8 mouse cellular contexts compared by ENCODE assay signal in genomic region chr9:44335331-44336092, GRCm38 (mm10). TPM values are rescaled to one million over a fixed set of nuclear protein-coding genes. Genes with fewer than 3 reads are reported as not detected.
DNase-seq lines count a peak whose midpoint lies in the region; ATAC-seq lines count a peak whose summit lies in the region.

No protein-coding gene starts in this region.

- H3K4me1 ChIP-seq in kidney, embryonic 14.5 days (ENCODE audit: control insufficient read depth, insufficient read depth, low read length), result peaks cover 14% of the 10 kb centered on the region
- H3K4me1 ChIP-seq in embryonic facial prominence, embryonic 14.5 days (ENCODE audit: control insufficient read depth, insufficient read depth, low read length), result peaks cover 12% of the 10 kb centered on the region
- H3K4me1 ChIP-seq in hindbrain, embryonic 10.5 days (replicated peaks), result peaks cover 15% of the 10 kb centered on the region
- H3K4me1 ChIP-seq in liver, embryonic 13.5 days (replicated peaks), result peaks cover 52% of the 10 kb centered on the region
- H3K4me1 ChIP-seq in neural tube, embryonic 15.5 days, result peaks cover 24% of the 10 kb centered on the region

- peak overlapping the region; percentile 38 for H3K4me2 ChIP-seq in kidney, embryonic 14.5 days (replicated peaks; ENCODE audit: low read depth, low read length)
- peak overlapping the region; percentile 85 for H3K4me2 ChIP-seq in embryonic facial prominence, embryonic 14.5 days (ENCODE audit: low read depth, low read length)
- H3K4me2 ChIP-seq in liver, embryonic 13.5 days, result peak overlapping the region; percentile 78
- H3K4me2 ChIP-seq in neural tube, embryonic 15.5 days, result peak overlapping the region; percentile 87

- H3K9ac ChIP-seq in kidney, embryonic 14.5 days (ENCODE audit: low read depth, low read length), result peak overlapping the region; percentile 90
- H3K9ac ChIP-seq in embryonic facial prominence, embryonic 14.5 days (ENCODE audit: low read depth, low read length), result peak overlapping the region; percentile 96
- peak overlapping the region; percentile 97 for H3K9ac ChIP-seq in liver, embryonic 13.5 days
- H3K9ac ChIP-seq in neural tube, embryonic 15.5 days (replicated peaks), result peak overlapping the region; percentile 91

- H3K9me3 ChIP-seq in kidney, embryonic 14.5 days (ENCODE audit: control insufficient read depth, low read length), result no peaks in the 10 kb centered on the region
- H3K9me3 ChIP-seq in embryonic facial prominence, embryonic 14.5 days (ENCODE audit: control insufficient read depth, low read length), result no peaks in the 10 kb centered on the region
- peaks cover 11% of the 10 kb centered on the region for H3K9me3 ChIP-seq in hindbrain, embryonic 10.5 days
- H3K9me3 ChIP-seq in liver, embryonic 13.5 days (replicated peaks), result no peaks in the 10 kb centered on the region
- no peaks in the 10 kb centered on the region for H3K9me3 ChIP-seq in neural tube, embryonic 15.5 days (replicated peaks)

- 0% methylated on average over 48 of the region's 50 CpGs for WGBS in kidney, embryonic 14.5 days
- WGBS in embryonic facial prominence, embryonic 14.5 days, result under 1% methylated on average over 38 of the region's 50 CpGs
- WGBS in hindbrain, embryonic 10.5 days, result under 1% methylated on average over 50 of the region's 50 CpGs
- 0% methylated on average over 50 of the region's 50 CpGs for WGBS in liver, embryonic 13.5 days (ENCODE audit: insufficient replicate concordance)
- WGBS in neural tube, embryonic 15.5 days, result under 1% methylated on average over 48 of the region's 50 CpGs

- peak overlapping the region; percentile 88 for H3K27ac ChIP-seq in kidney, embryonic 14.5 days (ENCODE audit: low read depth, low read length)
- H3K27ac ChIP-seq in embryonic facial prominence, embryonic 14.5 days (replicated peaks; ENCODE audit: low read depth, low read length), result peak overlapping the region; percentile 94
- H3K27ac ChIP-seq in hindbrain, embryonic 10.5 days, result peak overlapping the region; percentile 99
- peak overlapping the region; percentile 99 for H3K27ac ChIP-seq in liver, embryonic 13.5 days
- H3K27ac ChIP-seq in neural tube, embryonic 15.5 days (replicated peaks), result peak overlapping the region; percentile 95

- H3K36me3 ChIP-seq in kidney, embryonic 14.5 days (ENCODE audit: control insufficient read depth, insufficient read depth, low read length), result peaks cover 64% of the 10 kb centered on the region
- H3K36me3 ChIP-seq in embryonic facial prominence, embryonic 14.5 days (ENCODE audit: control insufficient read depth, insufficient read depth, low read length), result peaks cover 63% of the 10 kb centered on the region
- peaks cover 77% of the 10 kb centered on the region for H3K36me3 ChIP-seq in hindbrain, embryonic 10.5 days
- H3K36me3 ChIP-seq in liver, embryonic 13.5 days, result peaks cover 88% of the 10 kb centered on the region
- H3K36me3 ChIP-seq in neural tube, embryonic 15.5 days, result peaks cover 40% of the 10 kb centered on the region

- H3K27me3 ChIP-seq in kidney, embryonic 14.5 days (ENCODE audit: control insufficient read depth, insufficient read depth, low read length), result no peaks in the 10 kb centered on the region
- H3K27me3 ChIP-seq in embryonic facial prominence, embryonic 14.5 days (replicated peaks; ENCODE audit: control insufficient read depth, insufficient read depth, low read length), result no peaks in the 10 kb centered on the region
- no peaks in the 10 kb centered on the region for H3K27me3 ChIP-seq in hindbrain, embryonic 10.5 days (ENCODE audit: insufficient read depth, poor library complexity, severe bottlenecking)
- no peaks in the 10 kb centered on the region for H3K27me3 ChIP-seq in liver, embryonic 13.5 days
- no peaks in the 10 kb centered on the region for H3K27me3 ChIP-seq in neural tube, embryonic 15.5 days (replicated peaks)

- ATAC-seq in kidney, embryonic 14.5 days (ENCODE audit: low FRiP score, low TSS enrichment), result peak; percentile 8
- no peak; the same call in 1 of the 2 replicates for ATAC-seq in embryonic facial prominence, embryonic 14.5 days (ENCODE audit: low read depth)
- peak; percentile 16 for ATAC-seq in liver, embryonic 13.5 days (ENCODE audit: low read depth)
- ATAC-seq in neural tube, embryonic 15.5 days (ENCODE audit: low FRiP score), result no peak; the same call in 1 of the 2 replicates

- H3K4me3 ChIP-seq in kidney, embryonic 14.5 days (ENCODE audit: low read length), result peak overlapping the region; percentile 66
- H3K4me3 ChIP-seq in embryonic facial prominence, embryonic 14.5 days (ENCODE audit: low read depth, low read length), result peak overlapping the region; percentile 90
- peak overlapping the region; percentile 99 for H3K4me3 ChIP-seq in hindbrain, embryonic 10.5 days
- peak overlapping the region; percentile 80 for H3K4me3 ChIP-seq in liver, embryonic 13.5 days (replicated peaks)
- peak overlapping the region; percentile 83 for H3K4me3 ChIP-seq in neural tube, embryonic 15.5 days (replicated peaks)

- DNase-seq in kidney, adult 11 months, result no peak
- peak; percentile 58 for DNase-seq in MN1 (ENCODE audit: low spot score)
- peak; percentile 22 for DNase-seq in embryonic facial prominence, embryonic 14.5 days (ENCODE audit: low spot score)
- DNase-seq in hindbrain, embryonic 10.5 days (ENCODE audit: low spot score), result peak; percentile 56
- DNase-seq in liver, embryonic 13.5 days, result peak; percentile 63
- no peak for DNase-seq in layer of hippocampus, postnatal 36 days

RNA-seq across cellular contexts. Expression of gene H2afx, which starts 1.0 kb away (rescaled TPM):
- polyA plus RNA-seq in kidney, embryonic 14.5 days (2014; fragmentation: Nextera tagmentation; extraction: Ambion mirVana), result 413 and 421 TPM in 2 replicates
- 202 and 227 TPM in 2 replicates for polyA plus RNA-seq in embryonic facial prominence, embryonic 14.5 days (2014; fragmentation: Nextera tagmentation; extraction: Ambion mirVana)
- polyA plus RNA-seq in hindbrain, embryonic 10.5 days (2016; fragmentation: Nextera tagmentation; extraction: Ambion mirVana), result 548 and 554 TPM in 2 replicates
- polyA plus RNA-seq in liver, embryonic 13.5 days (2015; fragmentation: Nextera tagmentation; extraction: Ambion mirVana), result 208 and 210 TPM in 2 replicates
- polyA plus RNA-seq in neural tube, embryonic 15.5 days (2015; fragmentation: Nextera tagmentation; extraction: Ambion mirVana), result 108 and 149 TPM in 2 replicates
- total RNA-seq in layer of hippocampus, postnatal 36 days (2021), result 10 to 100 TPM; 43.4 to 49.9 TPM

RNA-seq across cellular contexts. Expression of gene Hmbs, which starts 8.5 kb away (rescaled TPM):
- 123 and 136 TPM in 2 replicates for polyA plus RNA-seq in kidney, embryonic 14.5 days (2014; fragmentation: Nextera tagmentation; extraction: Ambion mirVana)
- polyA plus RNA-seq in embryonic facial prominence, embryonic 14.5 days (2014; fragmentation: Nextera tagmentation; extraction: Ambion mirVana), result 98.5 and 99.9 TPM in 2 replicates
- 155 and 184 TPM in 2 replicates for polyA plus RNA-seq in hindbrain, embryonic 10.5 days (2016; fragmentation: Nextera tagmentation; extraction: Ambion mirVana)
- 1,411 and 1,456 TPM in 2 replicates for polyA plus RNA-seq in liver, embryonic 13.5 days (2015; fragmentation: Nextera tagmentation; extraction: Ambion mirVana)
- 58.3 and 62.5 TPM in 2 replicates for polyA plus RNA-seq in neural tube, embryonic 15.5 days (2015; fragmentation: Nextera tagmentation; extraction: Ambion mirVana)
- 10 to 100 TPM; 22.3 to 24.2 TPM for total RNA-seq in layer of hippocampus, postnatal 36 days (2021)

RNA-seq across cellular contexts. Expression of gene Dpagt1, which starts 9.7 kb away (rescaled TPM):
- 49.6 and 51.9 TPM in 2 replicates for polyA plus RNA-seq in kidney, embryonic 14.5 days (2014; fragmentation: Nextera tagmentation; extraction: Ambion mirVana)
- polyA plus RNA-seq in embryonic facial prominence, embryonic 14.5 days (2014; fragmentation: Nextera tagmentation; extraction: Ambion mirVana), result 34.3 and 34.9 TPM in 2 replicates
- 46.2 and 46.7 TPM in 2 replicates for polyA plus RNA-seq in hindbrain, embryonic 10.5 days (2016; fragmentation: Nextera tagmentation; extraction: Ambion mirVana)
- polyA plus RNA-seq in liver, embryonic 13.5 days (2015; fragmentation: Nextera tagmentation; extraction: Ambion mirVana), result 20.7 and 23.0 TPM in 2 replicates
- polyA plus RNA-seq in neural tube, embryonic 15.5 days (2015; fragmentation: Nextera tagmentation; extraction: Ambion mirVana), result 30.5 and 34.0 TPM in 2 replicates
- total RNA-seq in layer of hippocampus, postnatal 36 days (2021), result 10 to 100 TPM; 14.5 to 15.9 TPM

RNA-seq across cellular contexts. Expression of gene C2cd2l, which starts 15.4 kb away (rescaled TPM):
- polyA plus RNA-seq in kidney, embryonic 14.5 days (2014; fragmentation: Nextera tagmentation; extraction: Ambion mirVana), result 6.7 and 7.6 TPM in 2 replicates
- polyA plus RNA-seq in embryonic facial prominence, embryonic 14.5 days (2014; fragmentation: Nextera tagmentation; extraction: Ambion mirVana), result 7.3 and 9.5 TPM in 2 replicates
- 9.8 and 17.5 TPM in 2 replicates for polyA plus RNA-seq in hindbrain, embryonic 10.5 days (2016; fragmentation: Nextera tagmentation; extraction: Ambion mirVana)
- polyA plus RNA-seq in liver, embryonic 13.5 days (2015; fragmentation: Nextera tagmentation; extraction: Ambion mirVana), result 6.4 and 8.2 TPM in 2 replicates
- 21.7 and 24.3 TPM in 2 replicates for polyA plus RNA-seq in neural tube, embryonic 15.5 days (2015; fragmentation: Nextera tagmentation; extraction: Ambion mirVana)
- 100 to 1,000 TPM; 184 to 198 TPM for total RNA-seq in layer of hippocampus, postnatal 36 days (2021)

RNA-seq across cellular contexts. Expression of gene Vps11, which starts 26.0 kb away (rescaled TPM):
- 18.0 and 28.1 TPM in 2 replicates for polyA plus RNA-seq in kidney, embryonic 14.5 days (2014; fragmentation: Nextera tagmentation; extraction: Ambion mirVana)
- 24.5 and 25.8 TPM in 2 replicates for polyA plus RNA-seq in embryonic facial prominence, embryonic 14.5 days (2014; fragmentation: Nextera tagmentation; extraction: Ambion mirVana)
- 30.9 and 34.8 TPM in 2 replicates for polyA plus RNA-seq in hindbrain, embryonic 10.5 days (2016; fragmentation: Nextera tagmentation; extraction: Ambion mirVana)
- polyA plus RNA-seq in liver, embryonic 13.5 days (2015; fragmentation: Nextera tagmentation; extraction: Ambion mirVana), result 14.8 and 15.3 TPM in 2 replicates
- 37.4 and 40.8 TPM in 2 replicates for polyA plus RNA-seq in neural tube, embryonic 15.5 days (2015; fragmentation: Nextera tagmentation; extraction: Ambion mirVana)
- 10 to 100 TPM; 50.9 to 52.1 TPM for total RNA-seq in layer of hippocampus, postnatal 36 days (2021)

Comparison
In these comparisons a context has a peak if more than half of its experiments do, and no peak if none do; other contexts are left out.
1. ATAC-seq: peak in kidney, embryonic 14.5 days (single experiment) and liver, embryonic 13.5 days (single experiment); none in embryonic facial prominence, embryonic 14.5 days (single experiment) and neural tube, embryonic 15.5 days (single experiment).
2. DNase-seq: peak in MN1 (single experiment), embryonic facial prominence, embryonic 14.5 days (single experiment), hindbrain, embryonic 10.5 days (single experiment) and liver, embryonic 13.5 days (single experiment); none in kidney, adult 11 months (single experiment) and layer of hippocampus, postnatal 36 days (0 of 2).
3. Peak in every context shown above with its lines, with median percentiles within 50 percentile points of each other: H3K27ac ChIP-seq, H3K4me2 ChIP-seq, H3K4me3 ChIP-seq and H3K9ac ChIP-seq.